Mouse (Mus musculus): ENCODE results near the gene Afap1.

GRCm38 (mm10) chr5:36006586-36006985, 113.5 kb downstream of the Afap1 start:
- TF ChIP-seq POLR2A (IDR thresholded peaks at IDR 0.05; ENCODE audit: control insufficient read depth in 1 of 2, insufficient read depth in 1 of 2, low read depth in 1 of 2, low read length in 2 of 2, poor library complexity in 1 of 2) (no peak), CTCF (IDR thresholded peaks at IDR 0.05 in 2 of 3, conservative IDR thresholded peaks at IDR 0.05 in 1 of 3; ENCODE audit: control insufficient read depth in 1 of 3, insufficient read depth in 1 of 3, low read depth in 2 of 3, low read length in 3 of 3, poor library complexity in 1 of 3, severe bottlenecking in 1 of 3) (no peak), MYC (IDR thresholded peaks at IDR 0.05; ENCODE audit: low read depth, low read length) (no peak), CHD2 (IDR thresholded peaks at IDR 0.05; ENCODE audit: low read length) (no peak), ZKSCAN1 (IDR thresholded peaks at IDR 0.05; ENCODE audit: low read depth, low read length) (no peak), TCF12 (IDR thresholded peaks at IDR 0.05; ENCODE audit: low read depth, low read length) (no peak)
